Mouse (Mus musculus): ENCODE measurements around the gene Spata2.

The Spata2 gene

DNA sequence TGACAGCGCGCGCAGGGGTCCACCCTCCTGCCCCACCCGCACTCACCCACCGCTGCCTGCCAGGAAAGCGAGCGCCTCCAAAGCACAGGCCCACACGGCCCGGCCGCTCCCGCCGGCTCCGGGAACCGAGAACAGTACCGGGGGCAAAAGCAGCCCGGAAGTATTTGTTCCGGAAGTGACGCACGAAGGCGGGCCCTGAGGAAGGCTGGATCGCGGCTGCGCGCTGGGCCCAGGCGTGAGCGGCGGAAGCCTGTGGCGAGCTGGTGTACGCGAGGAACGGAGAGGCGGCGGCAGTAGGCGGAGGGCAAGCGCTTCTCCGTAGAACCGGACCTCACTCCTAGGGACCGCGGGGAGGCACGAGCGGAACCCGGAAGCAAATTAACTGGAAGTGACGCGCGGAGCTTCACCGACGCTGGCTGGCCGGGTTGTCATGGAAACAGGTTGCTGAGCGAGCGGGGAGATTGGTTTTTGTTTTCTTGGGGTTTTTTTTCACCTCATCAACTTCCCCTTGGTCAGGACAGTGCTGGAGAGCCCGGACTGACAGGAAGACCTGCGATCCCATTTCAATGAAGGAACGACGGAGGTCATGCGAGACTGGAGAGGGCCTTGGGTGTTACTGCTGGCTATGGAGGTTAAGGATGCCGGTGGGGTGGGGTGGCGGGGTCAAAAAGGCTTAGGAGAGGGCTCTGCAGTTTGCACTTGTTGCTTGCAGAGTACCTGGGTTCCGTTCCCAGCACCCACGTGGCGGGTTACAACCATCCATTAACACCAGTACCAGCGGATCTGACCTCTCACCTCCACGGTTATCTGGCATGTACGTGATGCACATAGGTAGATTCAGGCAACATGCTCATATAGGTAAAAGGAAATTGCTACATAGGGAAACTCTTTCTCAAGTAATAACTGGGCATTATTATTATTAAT is at the start of gene Spata2:
Gene Spata2 (minus strand): TSS at position 175 of the 924 bp plus-strand sequence.
- in situ Hi-C loops (cut with MboI, MseI) = no loop called here

DNA sequence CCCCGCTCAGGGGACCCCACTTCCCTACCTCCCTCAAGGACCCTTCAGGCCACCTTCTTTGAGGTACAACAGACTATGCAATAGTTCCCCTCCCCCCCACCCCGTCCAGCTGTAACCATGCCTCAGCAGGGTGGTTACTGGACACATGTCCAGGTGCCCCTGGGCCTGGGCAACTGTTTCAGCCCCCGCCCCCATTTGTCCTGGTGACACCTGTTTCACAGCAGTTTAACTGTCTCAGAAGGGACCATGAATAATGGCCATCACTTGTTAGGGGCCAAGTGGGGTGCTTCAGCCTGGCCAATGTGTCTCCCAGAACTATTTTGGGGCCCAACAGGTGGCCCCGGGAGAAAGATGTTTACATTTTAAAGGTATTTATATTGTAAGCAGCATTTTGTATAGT is 49.7 kb upstream of the Spata2 start:
- in situ Hi-C loops (cut with MboI, MseI) = no loop called here

DNA sequence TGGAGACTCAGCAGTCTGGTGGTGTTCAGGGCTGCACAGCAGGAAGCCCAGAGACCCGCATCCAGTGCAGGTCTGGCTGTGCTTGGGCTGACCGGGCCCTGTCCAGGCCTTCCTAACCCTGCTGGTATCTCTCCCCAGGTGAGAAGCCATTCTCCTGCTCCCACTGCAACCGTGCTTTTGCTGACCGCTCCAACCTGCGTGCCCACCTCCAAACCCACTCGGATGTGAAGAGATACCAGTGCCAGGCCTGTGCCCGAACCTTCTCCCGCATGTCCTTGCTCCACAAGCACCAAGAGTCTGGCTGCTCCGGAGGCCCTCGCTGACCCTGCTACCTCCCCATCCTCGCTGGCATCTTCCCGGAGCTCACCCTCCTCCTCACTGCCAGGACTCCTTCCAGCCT is 49.1 kb upstream of the Spata2 start:
- in situ Hi-C loops (cut with MboI, MseI) = no loop called here

DNA sequence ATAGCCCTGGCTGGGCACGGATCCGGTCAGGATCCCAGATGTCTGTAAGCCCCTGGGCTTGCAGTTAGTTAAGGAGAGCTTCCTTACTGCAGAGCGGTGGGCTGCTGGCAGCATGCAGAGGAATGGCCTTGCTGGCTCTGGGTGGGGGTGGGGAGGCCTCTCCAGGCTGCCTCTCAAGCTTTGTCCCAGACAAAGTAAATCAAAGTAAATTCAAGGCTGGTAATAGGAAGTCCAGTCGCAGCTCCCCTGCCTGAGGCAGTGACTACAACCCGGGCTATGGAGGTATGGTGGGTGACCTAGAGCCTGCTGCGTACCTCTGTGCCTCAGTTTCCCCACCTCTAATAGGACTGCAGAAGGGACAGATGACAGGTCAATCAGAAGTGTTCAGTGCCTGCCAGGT is 48.6 kb upstream of the Spata2 start:
- in situ Hi-C loops (cut with MboI, MseI) = no loop called here

GRCm38 (mm10) chr2:167540477-167541110 is 47.9 kb upstream of the Spata2 start:
- in situ Hi-C loops (cut with MboI, MseI) = no loop called here

DNA sequence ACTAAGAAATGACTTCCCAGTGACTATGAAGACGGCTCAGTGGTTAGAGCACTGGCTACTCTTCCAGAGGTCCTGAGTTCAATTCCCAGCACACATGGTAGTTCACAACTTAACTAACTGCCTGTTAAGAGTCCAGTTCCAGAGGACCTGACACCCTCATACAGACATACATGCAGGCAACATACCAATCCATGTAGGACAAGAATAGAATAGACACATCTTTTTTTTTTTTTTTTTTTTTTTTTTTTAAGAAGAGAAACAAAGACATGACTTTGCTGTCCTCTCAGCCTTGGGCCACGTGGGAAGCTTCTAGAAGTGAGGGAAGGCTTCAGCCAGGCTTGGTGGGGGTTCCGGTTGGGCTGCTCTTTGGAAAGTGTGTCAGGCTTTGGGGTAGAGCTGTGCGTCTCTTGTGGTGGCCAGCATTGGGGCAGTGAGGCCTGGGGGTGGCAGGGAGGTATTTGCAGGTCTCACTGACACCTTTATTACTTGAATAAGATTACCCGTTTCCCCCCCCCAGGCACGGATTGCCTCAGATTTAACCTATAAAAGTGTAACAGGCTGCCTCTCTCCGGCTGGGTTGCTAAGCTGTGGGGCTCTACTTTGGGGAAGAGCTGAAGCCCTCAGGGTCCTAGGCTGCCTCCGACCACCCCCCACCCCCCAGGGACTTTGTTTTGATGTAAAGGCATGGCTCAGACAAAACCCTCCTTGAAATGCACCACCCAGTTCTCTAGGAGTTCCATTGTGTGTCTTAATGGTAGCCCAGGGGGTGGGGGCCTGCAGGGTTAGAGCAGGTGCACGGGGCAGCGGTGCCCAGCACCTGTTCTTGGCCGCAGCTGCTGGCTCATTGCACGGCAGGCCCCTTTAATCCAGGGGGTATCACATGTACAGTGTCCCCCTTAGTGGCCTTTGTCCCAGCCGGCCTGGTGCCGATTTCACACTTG is 47.1 kb upstream of the Spata2 start:
- in situ Hi-C loops (cut with MboI, MseI) = no loop called here

DNA sequence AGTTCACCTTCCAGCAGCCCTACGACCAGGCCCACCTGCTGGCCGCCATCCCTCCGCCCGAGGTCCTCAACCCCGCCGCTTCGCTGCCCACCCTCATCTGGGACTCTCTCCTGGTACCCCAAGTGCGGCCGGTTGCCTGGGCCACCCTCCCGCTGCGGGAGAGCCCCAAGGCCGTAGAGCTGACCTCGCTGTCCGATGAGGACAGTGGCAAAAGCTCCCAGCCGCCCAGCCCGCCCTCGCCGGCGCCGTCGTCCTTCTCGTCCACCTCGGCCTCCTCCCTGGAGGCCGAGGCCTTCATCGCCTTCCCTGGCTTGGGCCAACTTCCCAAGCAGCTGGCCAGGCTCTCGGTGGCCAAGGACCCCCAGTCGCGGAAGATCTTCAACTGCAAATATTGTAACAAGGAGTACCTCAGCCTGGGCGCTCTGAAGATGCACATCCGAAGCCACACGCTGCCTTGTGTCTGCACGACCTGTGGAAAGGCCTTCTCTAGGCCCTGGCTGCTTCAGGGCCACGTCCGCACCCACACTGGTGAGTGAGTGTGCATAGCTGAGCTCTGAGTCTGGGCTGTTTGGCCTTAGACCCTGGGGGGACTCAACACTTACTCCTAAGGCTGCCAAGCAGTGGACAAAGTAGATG is 46.1 kb upstream of the Spata2 start:
- in situ Hi-C loops (cut with MboI, MseI) = no loop called here

DNA sequence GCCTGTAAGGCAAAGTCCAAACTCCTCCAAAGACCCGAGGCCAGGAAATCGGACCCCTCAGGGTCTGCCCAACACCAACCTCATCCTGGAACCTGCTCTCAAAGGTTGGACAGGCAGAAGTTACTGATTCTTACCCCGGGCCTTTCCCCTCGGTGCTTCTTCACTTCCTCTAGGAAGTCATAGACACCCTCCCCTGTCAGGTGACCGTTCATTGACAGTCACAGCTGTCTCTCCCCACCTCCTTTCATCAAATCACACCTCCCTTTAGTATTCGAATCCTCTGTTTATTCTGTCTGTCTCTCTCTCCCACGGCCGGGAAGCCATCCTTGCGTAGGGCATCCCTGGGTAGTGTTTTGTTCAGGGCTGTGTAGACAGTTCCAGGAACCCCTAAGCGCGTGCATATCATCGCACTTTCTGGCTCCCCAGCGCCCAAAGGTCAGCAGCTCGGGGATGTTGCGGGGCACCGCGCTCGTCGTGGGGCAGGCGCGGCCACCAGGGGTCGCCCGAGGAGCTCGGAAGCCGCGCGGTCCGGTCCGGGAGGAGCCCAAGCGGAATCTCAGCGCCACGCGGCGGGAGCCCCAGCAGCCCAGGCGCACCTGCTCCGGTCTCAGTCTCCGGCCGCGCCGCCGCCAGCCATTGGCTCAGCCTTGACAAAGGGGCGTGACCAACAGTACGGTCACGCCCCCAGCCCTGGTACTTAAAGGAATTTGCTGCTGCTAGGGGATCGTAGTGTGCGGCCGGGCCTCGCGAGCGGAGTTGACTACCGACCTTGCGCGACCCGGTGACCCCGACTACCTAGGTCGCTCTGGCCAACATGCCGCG is 45.0 kb upstream of the Spata2 start, which contains the start of gene Snai1:
Gene Snai1 (plus strand): TSS at position 720 of the 822 bp plus-strand sequence.
- in situ Hi-C loops (cut with MboI, MseI) = no loop called here

- in situ Hi-C loops (cut with MboI, MseI) = no loop called here
Observed at GRCm38 (mm10) chr2:167536320-167536945, 43.7 kb upstream of the Spata2 start.

- in situ Hi-C loops (cut with MboI, MseI) = loop anchor here (5.0 kb wide), 3 partner anchors 68 to 368 kb away; no protein-coding TSS in a partner anchor
Observed at GRCm38 (mm10) chr2:167533880-167534279, 41.2 kb upstream of the Spata2 start.

DNA sequence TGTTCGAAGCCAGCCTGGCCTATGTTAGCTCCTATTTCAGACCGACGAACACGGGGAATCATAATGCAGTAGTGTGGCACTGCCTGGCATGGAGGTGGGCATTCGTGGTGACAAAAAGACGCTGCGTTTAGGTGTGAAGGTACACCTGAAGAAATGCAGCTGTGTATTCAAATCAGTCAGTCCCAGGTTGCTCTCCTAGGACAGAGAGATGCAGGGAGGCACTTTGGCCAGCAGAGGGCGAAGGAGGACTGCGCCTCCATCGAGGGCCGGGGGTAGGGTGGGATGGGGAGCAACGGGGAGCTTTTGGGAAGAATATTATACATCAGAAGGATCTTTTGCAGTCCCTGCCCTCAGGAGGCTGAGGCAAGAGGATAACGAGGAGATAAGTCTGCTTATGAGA is 39.4 kb upstream of the Spata2 start:
- in situ Hi-C loops (cut with MboI, MseI) = loop anchor here (5.0 kb wide), 3 partner anchors 70 to 370 kb away; no protein-coding TSS in a partner anchor

DNA sequence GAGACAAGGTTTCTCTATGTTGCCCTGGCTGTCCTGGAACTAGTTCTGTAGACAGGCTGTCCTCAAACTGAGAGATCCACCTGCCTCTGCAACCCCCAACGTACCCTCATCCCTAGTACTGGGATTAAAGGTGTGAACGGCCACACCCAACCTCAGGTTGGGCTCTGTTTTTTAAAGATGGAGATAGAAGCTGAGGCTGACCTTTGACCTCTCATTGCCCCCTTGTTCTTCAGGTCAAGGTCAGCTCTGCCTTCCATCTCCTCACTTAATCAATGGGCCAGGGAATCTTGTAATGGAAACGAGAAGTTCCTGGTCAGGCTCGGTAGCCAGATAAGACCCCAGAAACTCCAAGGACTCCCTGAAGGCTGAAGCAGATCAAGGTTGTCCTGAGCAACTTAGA is 37.8 kb upstream of the Spata2 start:
- in situ Hi-C loops (cut with MboI, MseI) = loop anchor here (5.0 kb wide), 3 partner anchors 72 to 372 kb away; no protein-coding TSS in a partner anchor

DNA sequence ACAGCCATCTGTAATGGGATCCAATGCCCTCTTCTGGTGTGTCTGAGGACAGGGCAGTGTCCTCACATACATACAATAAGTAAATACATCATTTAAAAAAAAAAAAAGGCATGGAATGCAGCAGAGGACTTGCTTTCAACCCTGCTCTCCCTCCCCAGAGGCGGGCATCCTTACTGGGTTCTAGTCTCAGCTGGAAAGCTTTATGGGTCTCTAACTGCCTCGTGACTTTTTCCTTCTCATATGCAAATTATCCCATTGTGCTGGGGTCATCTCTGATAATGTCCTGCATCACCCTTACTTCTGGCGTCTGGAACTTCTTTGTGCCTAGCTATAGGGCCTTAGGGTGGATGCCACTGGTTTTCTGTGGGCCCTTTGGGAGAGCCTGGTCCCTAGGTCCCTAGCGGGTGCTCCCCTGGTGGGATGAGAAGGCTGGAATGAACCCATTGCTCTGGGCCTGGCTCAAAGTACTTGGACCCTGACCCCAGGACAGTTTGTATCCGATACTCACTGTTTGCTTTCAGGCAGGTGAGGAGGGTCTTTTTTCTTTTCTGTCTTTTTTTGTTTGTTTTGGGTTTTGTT is 37.3 kb upstream of the Spata2 start:
- in situ Hi-C loops (cut with MboI, MseI) = loop anchor here (5.0 kb wide), 3 partner anchors 72 to 372 kb away; no protein-coding TSS in a partner anchor

GRCm38 (mm10) chr2:167528278-167528677 is 35.6 kb upstream of the Spata2 start:
- in situ Hi-C loops (cut with MboI, MseI) = no loop called here

GRCm38 (mm10) chr2:167519606-167520252 is 27.0 kb upstream of the Spata2 start:
- in situ Hi-C loops (cut with MboI, MseI) = no loop called here

DNA sequence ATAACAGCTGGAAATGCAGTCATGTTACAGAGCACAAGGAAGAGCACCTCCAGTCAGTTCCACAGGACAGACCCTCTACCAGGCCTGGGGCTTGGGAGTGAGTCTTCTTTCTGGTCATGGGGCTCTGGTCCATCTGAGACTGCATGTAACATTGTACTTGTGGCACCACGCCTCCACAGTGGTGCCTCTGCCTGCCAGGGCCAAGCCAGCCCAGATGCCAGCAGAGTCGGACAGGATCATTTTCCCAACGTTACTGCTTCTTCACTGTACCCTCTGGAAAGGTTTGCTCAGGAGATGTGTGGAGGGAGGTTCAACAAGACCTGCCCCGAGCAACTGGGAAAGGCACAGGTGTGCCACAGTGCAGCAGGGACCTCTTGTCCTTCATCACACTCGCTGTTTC is 23.0 kb upstream of the Spata2 start:
- in situ Hi-C loops (cut with MboI, MseI) = no loop called here

DNA sequence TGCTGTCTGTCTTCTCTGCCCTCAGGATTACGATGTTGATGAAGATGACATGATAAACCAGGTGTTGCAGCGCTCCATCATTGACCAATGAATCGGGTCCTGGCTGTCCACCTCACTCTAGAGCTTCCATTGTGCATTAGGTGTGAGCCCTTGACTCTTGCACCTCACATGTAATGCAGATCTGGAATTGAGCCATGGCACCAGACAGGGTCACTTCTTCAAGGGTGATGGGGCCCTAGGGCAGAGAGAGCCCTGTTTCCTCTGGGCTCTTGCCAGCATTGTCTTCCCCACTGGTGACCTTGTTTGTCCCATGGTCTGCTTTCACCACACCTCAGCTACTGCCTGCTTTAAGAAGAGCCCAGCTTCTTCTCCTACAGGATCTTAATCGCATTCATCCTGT is 22.0 kb upstream of the Spata2 start:
- in situ Hi-C loops (cut with MboI, MseI) = no loop called here

DNA sequence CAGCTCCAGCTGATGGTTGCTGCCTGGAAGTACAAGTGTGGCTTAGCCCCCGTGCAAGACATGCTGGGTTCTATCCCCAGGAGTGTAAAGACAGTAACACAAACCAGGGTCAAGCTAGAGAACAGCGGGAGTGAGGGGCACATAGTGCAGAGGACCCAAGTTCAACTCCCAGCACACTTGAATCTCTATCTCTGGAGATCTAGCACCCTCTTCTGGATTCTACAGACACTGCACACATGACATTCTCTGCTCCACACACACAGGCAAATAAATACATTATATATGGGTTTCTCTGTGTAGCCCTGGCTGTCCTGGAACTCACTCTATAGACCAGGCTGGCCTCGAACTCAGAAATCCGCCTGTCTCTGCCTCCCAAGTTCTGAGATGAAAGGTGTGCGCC is 20.3 kb upstream of the Spata2 start:
- in situ Hi-C loops (cut with MboI, MseI) = no loop called here

- in situ Hi-C loops (cut with MboI, MseI) = no loop called here
Observed at GRCm38 (mm10) chr2:167512365-167512764, 19.7 kb upstream of the Spata2 start.
